Mouse (Mus musculus): ENCODE measurements around the gene Tmem273.

Gene Tmem273

DNA sequence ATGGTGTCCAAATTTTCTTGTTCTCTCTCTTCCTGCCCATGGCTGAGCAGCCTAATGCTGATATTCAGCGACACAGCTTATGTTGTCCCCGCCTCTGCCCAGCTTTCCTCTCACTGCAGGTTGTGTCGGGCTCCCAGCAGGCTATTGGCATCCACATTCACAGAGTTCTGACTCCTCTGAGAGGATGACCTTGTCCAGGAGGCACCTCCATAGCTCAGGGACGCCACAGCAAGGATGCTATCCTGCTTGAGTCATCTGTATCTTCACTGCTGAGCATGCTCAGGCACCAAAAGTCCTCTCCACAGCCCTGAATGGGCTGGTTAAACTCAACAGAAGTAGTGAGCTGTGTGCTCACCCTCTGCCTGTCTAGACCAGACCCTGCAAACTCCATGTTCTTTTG lies 29.2 kb downstream of the Tmem273 start:
- DNase-seq = no peak

DNA sequence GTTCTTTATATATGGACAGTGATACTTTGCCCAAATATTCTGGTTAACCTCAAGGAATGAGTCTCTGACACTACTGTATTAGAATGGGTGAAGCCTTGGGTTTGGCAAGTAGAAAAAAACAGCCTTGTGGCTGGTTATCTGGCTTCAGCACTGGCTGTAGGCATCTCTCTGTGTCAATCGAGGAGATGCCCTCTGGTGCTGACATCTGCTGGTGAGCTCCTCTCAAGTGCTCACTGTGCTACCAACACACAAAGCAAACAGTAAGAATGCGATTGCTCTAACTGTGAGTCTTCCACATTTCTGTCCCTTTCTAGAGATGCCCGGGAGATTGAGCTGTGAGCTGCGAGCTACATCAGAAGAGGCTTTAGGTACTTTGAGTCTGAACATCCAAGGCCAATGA lies 30.8 kb downstream of the Tmem273 start:
- no peak for DNase-seq

DNA sequence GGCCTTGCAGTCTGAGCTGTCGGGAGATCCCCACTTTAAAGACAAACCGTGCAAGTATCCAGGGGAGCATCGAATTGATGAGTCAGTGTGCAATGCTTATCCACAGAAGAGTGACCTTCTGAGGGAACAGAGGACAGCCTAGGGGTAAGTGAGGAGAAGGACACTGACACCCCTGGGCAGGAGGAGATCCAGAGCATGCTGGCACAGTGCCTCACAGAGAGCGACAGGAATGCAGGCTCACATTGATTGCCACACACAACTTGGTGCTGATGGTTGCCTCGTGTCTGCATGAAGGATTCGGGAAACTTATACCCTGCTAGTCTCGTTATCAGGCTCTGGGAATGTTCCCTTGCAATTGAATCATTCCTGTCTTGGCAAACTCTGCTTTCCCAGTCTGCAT lies 31.5 kb downstream of the Tmem273 start:
- DNase-seq = no peak

DNA sequence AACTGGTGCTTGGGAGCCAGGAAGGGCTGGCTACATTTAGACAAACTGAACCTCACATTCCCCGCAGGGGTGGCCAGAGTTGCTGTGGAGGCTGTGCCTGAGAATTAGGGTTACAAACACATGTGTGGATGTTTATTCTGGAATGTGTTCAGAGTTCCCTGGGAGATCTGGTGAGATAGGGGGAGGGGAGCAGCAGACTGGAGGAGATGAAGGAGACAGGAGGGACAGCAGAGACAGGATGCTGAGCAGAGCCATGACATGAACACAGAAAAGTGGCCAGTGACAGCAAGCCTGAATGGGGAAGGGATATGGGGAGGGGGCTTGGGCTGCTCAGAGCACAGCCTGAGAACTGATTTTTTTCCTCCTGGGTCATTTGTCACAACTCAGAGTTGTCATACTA lies 33.5 kb downstream of the Tmem273 start:
- DNase-seq = peak; percentile 24 to 46

DNA sequence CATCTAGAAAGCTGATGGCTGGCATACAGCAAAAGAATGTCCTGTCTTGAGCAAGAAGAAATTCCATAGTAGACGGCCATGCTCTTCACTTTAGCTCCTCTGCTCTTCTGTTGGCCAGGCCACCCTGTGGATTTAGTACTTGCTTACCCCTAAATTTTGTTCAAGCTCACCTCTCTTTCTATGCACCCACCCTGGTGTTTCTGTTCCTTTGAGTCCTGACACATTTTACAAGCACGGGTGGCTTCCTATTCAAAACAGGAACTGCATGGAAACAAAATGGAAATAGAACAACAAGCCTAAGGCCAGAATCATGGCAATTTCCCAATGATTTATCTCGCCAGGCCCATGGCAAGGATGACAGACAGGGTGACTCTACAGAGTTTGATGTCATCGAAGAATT lies 37.0 kb downstream of the Tmem273 start:
- DNase-seq = no peak

DNA sequence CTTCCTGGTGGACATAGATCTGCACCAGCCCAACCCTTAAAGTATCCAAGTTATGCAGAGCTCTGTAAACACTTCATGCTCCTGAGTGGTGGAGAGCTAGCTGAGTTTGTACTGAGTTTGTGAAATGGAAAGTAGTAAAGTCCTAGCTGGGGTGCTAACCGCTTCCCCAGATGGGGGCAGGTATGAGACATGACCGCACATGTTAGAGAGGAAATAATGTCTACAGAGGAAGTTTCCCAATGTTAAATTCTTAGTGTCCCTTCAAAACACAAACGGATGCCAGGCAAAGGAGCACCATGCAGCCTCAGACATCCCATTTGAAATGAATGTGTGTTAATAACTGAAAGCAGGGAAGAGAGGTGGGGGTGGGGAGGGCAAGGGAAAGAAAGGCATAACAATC lies 38.1 kb downstream of the Tmem273 start:
- DNase-seq = no peak

DNA sequence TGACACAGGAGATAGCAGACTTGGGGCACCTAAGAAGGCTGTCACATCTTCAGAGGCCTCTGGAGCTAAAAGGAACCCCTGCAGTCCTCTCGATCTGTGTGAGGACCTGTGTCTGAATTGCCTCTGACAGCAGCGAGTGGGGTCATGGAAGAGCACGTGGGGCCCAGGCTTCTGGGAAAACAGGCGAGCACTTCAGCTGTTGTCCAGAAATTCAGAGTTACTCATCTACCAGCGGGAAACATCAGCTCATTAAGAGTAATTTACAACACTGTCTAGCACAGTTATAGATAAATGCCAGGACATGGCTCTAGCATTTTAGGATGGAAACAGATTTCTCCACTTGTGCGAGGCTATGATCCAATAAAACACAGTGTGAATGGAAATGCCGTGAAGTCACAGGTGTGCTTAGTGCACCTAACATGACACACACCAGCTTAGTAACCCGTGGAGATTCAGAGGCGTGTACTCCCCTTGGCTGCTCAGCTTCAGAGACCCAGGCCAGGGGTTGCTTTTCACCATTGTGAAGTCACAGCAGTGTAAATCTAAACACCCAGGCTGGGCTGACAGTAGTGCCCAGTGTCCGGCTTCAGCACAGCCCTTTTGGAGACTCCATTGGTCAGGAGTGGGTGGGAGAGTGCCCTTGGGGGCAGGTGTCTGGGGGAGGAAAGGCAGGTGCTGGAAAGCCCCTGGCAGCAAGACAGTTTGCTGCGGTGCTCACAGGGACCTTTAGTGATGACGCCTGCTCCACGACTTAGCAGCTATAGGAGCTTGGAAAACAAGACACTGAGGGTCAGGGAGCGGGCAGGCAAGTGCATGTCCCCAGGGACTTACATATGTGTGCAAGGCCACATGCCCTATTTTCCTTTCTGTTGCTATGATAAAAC lies 38.7 kb downstream of the Tmem273 start:
- DNase-seq = peak in 1 of 2 experiments; percentile 45

DNA sequence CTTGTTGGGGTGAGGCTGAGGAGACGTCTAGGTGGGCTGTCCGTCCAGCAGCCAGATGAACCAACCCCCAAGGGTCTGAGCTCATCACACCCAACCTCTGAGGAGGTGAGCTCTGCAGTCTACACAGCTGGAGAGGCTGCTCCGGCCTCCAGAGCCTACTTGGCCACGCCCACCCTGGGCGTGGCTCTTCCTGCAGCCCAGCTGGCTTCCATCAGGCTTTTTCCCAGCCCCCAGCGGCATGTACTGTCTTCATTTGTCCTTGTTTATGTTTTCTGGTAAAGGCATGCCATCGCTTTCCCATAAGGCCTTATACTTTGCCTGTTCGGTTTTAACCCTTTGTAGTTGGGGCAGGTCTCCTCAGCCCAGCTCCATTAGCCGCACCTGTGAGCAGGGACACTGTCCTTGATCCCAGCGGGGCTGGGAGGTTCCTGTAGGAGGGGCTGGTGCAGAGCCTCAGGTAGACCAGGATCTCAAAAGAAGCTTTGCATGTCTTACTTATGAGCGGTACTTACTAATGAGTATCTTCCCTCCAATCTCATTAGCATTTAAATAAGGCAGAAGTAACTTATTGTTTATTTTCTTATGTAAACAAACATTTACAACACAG lies 39.8 kb downstream of the Tmem273 start:
- DNase-seq = peak; percentile 69 to 77

DNA sequence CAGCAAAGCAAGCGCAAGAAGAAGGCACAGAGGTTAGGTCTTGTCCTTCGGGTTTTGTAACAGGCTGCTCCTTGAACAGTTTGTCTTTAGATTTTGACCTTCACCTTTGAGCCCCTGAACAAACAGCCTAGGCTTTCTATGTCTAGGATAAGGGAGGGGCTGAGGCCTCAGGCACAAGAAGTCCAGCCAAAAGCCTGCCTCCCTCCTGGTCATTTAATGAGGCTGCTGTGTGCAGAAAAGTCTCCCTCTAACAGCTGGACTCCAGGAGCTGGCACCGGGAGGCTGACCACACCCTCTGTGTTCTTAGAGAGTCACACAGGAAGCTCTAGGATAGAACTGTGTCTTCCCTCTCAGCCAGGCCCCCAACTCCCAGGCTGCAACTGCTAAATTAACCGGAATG lies 41.4 kb downstream of the Tmem273 start:
- peak; percentile 11 to 76 for DNase-seq

DNA sequence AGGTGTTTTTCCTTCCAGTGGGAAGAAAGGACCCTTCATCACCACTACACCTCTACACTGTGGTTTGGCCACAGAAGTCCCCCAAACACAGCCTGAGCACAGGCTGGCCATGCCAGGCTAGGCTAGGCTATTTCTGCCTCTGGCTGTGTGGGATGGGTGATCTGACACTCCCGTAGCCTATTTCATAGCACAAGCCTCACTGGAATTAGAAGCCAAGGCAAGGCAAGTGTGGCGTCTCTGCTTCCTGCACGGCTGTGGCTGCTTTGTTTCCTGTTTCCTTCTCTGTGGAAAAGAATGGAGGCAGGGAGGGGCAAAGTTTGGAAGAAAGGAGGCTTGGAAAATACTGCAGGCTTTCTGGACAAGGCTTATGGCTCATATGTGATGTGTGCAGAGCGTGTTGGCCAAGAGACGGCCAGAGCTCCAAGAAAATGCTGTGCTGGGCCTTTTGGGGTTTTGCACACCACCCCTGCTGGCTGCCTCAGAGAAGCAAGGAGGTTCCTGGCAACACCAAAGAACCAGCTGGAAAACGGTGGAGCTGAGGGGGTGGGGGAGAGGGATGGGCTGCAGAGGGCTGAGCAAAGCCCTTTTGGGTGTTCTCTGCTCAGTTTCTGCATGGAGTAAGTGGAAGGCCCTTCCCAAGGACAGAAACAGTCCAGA lies 42.4 kb downstream of the Tmem273 start:
- peak; percentile 20 to 55 for DNase-seq

DNA sequence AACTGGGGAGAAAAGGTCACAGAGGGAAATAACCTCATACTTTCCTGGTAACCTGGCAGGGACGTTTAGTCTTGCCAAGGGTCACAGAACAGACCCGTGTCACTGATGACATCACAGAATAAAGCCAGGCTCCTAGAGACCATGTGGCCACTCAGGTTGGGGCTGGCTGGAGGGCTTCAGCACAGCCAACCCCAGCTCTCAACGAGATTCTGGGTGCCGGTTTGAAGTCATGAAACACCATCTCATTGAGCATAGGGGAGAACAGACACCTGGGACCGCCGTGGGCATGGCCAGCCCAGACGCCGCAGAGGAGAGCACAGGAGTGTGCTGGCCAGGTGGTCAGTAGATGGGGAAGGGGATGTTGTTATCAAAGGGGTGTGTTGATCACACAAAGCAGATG lies 48.1 kb downstream of the Tmem273 start, which contains the start of gene Fam170b:
Fam170b (plus strand) TSS at position 116 of the 400 bp plus-strand sequence.
- no peak for DNase-seq

DNA sequence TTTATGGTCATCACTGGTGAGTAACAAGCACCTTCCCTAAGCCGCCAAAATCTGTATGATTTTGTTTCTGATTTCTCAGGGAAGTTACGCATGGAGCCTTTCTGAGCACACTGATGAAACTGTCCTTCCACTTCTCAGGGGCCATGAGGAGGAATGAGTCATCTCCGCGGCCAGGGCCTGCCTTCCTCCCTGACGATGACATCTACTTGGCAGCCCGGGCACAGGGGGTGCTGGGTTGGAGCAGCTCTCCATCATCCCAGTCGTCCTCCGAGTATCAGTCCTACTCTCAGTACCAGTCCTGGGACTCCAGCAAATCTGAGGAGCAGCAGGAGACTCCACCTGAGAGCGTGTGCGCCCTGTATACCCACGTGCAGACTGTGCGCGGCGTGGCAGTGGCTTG lies 49.4 kb downstream of the Tmem273 start:
- DNase-seq = no peak

DNA sequence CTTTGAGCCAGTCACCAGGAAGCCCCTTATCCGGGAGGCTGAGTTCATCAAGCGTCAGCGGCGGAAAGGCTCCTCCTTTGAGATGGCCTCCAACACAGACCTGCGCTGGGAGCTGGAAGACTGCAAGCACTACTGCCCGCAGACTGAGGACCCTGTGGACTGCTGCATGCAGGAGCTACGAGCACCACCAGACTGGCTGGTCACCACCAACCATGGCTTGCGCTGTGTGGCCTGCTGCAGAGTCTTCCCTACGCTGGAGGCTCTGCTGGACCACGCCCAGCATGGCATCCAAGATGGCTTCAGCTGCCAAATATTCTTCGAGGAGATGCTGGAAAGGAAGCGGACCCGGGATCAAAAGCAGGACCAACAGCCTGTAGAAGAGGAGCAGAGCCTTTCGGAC lies 49.8 kb downstream of the Tmem273 start:
- DNase-seq = no peak

DNA sequence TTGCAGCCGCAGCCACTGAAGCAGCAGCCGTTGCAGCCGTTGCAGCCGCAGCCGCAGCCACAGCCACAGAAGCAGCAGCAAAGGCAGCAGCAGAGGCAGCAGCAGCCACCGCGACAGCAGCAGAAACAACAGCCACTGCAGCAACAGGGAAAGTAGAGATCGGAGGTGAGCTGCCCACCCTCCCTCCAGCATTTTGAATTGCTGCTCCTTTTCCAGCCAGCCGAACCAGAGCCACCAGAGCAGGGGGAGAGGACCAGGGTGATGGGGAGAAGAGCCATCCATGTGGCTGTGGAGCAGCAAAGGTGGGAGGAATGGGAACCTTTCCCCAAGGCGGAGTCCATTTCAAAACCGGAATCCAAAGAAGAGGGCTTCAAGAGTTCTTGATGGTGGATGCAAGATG lies 50.4 kb downstream of the Tmem273 start:
- DNase-seq = no peak

DNA sequence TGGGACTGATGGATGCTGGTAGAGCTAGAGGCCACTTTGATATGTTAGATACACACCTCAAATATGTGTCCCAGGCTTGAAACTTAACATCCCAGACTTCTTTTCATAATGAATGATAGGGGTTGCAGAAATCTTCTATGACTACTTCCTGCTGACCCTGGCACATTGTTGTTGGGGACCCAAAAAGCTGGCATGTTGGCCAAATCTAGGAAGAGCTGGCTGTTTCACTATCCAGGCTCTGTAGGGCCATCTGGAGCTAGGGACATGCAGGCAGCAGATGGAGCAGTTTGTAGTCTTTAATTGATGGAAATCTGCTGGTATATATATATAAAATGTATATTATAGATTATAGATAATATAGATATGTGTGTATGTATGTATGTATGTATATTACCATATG lies 56.3 kb downstream of the Tmem273 start:
- DNase-seq = no peak

DNA sequence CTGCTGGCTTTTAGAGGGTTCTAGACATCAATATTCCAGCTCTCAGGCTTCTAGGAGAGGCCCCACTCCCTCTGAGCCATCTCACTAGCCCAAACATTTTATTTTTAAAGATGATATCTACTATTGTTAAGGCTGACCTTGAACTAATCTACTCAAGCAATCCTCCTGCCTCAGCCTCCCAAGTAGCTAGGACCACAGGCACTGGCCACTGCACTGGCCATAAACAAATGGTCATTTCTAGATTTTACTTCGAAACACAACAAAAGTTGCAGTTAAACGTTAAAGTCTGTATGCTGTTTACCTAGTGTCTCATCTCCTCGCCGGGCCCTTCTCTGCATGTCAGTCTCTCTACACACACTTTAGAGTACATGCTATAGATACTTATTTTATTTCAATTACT lies 68.3 kb downstream of the Tmem273 start:
- no peak for DNase-seq

DNA sequence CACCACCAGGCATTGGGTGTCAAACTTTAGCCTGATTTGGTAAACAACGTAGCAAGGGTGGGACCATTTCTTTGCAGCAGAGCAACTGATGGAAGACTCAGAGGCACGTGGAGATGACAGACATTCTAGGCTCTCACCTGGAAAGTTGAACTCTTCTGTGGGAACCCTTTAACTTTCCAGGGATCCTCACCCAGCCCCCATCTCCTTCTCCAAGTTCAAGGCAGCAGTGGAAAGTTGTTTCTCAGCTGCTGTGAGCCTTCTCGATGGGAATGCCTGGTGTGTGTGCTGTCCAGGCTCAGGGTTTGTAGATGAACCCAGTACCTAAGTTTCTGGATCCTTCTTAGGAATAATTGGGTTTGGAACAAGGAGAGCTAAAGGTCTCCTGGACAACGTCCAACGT lies 70.5 kb downstream of the Tmem273 start:
- DNase-seq = no peak

DNA sequence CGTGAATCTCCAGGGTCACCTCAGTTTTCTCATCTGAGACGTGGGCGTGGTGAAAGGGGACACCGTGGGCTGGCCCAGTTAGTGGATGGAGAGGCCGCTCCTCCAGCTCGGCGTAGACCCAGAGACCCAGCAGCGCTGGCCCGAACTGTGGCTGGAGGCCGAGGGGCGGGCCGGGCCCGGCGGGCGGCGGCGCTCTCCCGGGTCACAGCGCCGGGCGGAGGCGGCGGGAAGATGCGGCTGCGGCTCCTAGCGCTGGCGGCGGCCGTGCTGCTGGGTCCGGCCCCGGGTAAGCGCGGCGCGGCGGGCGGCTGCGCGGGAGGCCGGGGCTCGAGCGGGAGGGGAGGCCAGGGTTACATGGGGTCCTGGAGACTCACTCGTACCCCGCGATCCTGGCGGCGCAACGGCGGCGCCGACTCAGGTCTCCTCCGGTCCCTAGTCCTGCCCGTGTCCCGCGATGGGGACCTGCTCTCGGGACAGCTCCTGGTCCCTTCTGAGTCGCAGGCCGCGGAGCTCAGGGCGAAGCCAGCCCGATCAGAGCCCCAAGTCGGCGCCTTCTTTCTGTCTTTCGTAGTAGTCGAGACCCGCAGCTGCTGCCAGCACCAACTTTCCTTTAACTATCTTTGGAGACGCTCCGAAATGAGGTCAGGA lies 71.0 kb downstream of the Tmem273 start, which contains the start of gene Vstm4:
Vstm4 (plus strand) TSS at position 76 of the 648 bp plus-strand sequence.
- peak; percentile 57 to 73 for DNase-seq

DNA sequence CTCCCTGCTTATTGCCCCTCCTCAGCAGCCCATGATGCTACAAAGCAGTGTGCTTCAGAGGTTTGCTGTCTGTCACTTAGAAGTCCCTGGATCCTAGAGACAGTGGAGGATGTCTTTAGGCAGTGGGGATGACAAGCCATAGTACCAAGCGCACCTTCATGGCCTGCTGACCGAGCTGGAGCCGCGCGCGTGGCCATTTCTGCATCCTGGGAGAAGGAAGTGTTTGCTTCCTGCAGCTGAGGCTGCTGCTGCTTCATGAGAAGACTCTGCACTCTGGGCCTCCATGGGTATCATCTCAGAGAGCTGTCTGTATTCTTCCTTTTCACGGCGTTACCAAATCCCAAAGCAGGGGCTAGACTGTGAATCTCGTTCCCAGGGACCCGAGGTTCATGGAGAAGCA lies 72.6 kb downstream of the Tmem273 start:
- no peak for DNase-seq

DNA sequence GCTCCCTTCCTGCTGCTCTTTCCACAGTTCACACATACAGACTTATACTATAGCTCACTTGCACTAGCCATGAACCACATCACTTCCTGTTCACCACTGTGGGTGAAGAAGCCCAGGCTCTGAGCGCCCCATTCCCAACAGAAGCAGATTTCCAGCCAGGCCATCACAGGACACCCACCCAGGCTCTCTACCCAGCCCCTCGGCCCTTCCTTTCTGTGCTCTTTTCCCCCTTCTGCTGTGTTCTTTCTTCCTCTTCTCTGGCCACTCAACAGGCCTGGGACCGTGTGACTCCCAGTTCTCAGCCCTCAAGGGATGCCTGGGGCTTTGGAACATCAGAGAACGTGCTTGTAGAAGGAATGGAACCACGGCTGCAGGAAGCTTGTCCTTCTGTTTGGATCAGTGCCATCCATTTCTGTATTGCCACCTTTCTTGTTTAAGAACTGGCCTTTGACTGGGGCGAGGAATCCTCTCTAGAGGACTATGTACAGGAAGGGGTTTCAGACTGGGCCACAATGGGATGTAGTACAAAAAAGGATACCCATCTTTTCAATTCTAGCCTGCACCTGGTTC lies 73.3 kb downstream of the Tmem273 start:
- no peak for DNase-seq

DNA sequence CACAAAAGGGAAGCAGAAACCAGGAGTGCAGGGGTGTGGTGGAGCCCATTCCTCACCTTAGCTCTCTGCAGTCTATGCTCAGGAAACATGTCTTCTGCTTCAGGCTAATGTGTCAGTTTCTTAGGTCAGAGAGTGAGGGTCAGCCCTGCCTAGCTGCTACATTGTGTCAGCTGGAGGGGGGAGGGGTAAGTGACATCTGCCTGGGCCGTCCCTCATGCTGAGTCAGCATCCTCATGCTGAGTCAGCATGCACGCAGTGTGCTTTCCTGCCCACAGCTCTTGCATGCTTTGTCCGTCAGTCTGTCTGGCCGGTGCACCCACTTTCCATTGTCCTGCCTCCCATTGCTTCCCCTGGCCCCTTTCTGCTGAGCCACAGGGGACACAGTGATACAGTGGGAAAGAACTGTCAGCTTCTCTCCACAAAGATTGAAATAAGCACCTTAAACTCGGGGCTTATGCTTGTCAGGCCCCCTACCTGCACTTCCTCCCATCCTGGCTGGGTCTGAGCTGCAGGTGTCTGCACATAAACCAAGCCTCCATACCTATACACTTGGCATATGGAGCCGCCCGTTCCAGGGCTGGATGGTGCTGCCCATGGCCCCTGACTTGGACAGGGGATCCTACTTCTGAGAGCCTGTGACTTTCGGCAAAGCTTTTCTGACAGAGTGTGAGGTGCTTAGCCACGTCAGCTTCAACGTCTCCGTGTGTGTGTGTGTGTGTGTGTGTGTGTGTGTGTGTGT lies 74.2 kb downstream of the Tmem273 start:
- peak in 1 of 2 experiments; percentile 24 for DNase-seq

DNA sequence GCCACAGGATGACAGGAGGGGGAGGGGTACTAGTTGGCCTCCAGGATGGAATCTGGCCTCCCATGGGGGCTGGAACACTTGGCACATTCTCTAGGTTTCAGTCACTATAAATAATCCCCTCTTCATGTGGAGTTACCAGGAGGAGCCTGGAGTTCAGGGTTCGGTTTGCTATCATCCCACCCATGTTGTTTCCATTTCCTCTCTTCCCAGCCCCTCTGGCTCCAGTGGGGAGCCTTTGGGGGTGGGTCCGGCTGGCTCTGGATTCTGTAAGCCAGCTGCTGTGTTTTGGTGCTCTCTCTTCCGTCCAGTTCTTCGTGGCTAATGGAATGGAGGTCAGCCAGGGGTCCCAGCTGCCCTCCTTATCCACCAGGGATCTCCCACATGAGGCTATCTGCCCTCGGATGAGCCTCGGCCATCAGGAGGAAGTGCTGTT lies 75.4 kb downstream of the Tmem273 start:
- DNase-seq = peak; percentile 56 to 67
